Mouse (Mus musculus): ENCODE data around the gene 0610009B22Rik. TPM values are rescaled to one million over a fixed set of nuclear protein-coding genes. Genes with fewer than 3 reads are reported as not detected.
A peak's percentile ranks its signal among the peaks of the same experiment; 100 is the strongest.

0610009B22Rik gene
- polyA plus RNA-seq, 1 experiment from 2014 or later: 35.2 TPM

DNA sequence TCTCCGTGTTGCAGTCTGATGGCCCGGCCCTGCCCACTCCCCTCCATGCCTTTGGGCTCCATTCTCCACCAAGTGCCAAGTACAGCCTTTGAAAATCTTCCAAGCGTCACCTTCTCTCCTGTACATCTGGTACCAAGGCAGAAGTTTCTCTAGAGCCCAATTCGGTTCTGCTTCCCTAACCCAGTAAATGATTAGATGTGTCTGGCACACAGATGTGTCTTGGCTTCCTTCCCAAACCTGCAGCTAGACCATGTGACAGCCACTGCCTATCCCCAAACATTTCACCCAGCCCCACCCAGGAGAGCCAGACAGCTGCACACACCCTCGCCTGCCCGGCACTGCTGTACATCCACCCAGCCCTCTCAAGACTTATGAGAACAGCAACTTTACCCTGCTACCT lies 30.0 kb downstream of the 0610009B22Rik start:
- Histone ChIP-seq H3K9me3 (replicated peaks) (no peaks in the 10 kb centered on the region), H3K27ac (replicated peaks) (no peak overlapping the region), H3K4me1 (replicated peaks) (peaks cover 10% of the 10 kb centered on the region), H3K36me3 (replicated peaks) (no peaks in the 10 kb centered on the region), H3K9ac (no peak overlapping the region), H3K4me3 (replicated peaks) (no peak overlapping the region), H3K27me3 (no peaks in the 10 kb centered on the region), H3K4me2 (no peak overlapping the region)
- peak; percentile 44; the same call in 1 of the 2 replicates for ATAC-seq (ENCODE audit: insufficient read depth)
- 51% methylated on average over 6 of the region's 6 CpGs for WGBS (ENCODE audit: insufficient replicate concordance)

DNA sequence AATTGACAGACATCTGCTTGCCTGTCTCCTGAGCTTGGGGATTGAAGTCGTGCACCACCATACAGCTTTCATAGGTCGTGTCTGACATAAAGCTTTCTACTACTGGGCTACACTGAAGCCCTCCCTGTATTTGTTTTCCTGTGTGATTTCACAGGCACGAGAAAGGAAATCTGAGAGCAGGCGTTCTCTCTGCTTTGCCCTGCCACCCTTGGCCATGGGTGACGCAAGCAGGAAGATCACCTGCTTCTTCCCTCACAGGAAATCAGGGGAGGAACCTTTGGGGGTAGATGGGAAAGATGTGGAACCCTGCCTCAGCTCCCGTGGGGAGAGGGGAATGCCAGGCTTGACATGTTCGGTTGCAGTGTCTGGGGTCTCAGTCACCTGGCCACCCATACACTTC lies 30.4 kb downstream of the 0610009B22Rik start:
- Histone ChIP-seq H3K27me3 (no peaks in the 10 kb centered on the region), H3K27ac (replicated peaks) (no peak overlapping the region), H3K9ac (no peak overlapping the region), H3K4me2 (no peak overlapping the region), H3K4me3 (replicated peaks) (no peak overlapping the region), H3K36me3 (replicated peaks) (no peaks in the 10 kb centered on the region), H3K4me1 (replicated peaks) (peaks cover 10% of the 10 kb centered on the region), H3K9me3 (replicated peaks) (no peaks in the 10 kb centered on the region)
- 39% methylated on average over 7 of the region's 7 CpGs for whole genome bisulfite sequencing (ENCODE audit: insufficient replicate concordance)
- ATAC-seq (ENCODE audit: insufficient read depth): no peak

DNA sequence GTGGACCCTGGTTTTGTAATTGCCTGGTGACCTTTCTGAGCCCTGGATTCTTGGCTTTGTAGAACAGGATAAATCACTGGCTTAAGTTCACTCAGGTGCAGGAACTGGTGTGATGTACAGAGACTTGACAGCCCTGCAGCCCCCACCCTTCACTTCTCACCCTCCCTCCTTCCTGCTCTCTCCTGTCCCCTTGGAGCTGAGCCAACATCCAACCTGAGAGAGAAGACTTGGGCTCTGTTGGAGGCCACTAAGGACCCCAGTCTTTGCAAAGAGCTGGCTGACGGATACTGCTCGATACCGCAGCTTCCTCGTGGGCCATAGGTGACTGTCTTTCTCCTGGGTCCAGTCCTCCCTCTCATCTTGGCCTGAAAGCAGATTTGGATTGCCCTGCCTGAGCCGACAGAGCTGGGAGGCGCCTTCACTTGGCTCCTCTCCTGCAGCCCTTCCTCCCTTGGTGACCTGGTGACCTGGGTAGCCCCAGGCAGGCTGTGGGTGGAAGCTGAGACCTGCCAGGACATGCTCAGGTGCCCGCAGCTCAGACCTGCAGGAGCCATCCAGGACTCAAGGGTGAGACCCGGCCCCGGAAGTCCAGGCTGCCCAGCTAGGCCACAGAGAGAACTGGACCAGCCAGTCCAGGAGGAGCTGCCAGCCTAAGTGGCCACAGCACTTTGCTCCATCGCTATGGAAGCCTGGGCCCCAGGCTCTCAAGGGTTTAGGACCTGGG lies 31.7 kb downstream of the 0610009B22Rik start:
- no peak overlapping the region for H3K4me3 ChIP-seq (replicated peaks)
- no peak overlapping the region for H3K4me2 ChIP-seq
- 75% methylated on average over 10 of the region's 10 CpGs for WGBS (ENCODE audit: insufficient replicate concordance)
- H3K9me3 ChIP-seq (replicated peaks): no peaks in the 10 kb centered on the region
- no peak overlapping the region for H3K27ac ChIP-seq (replicated peaks)
- no peak for ATAC-seq (ENCODE audit: insufficient read depth)
- H3K4me1 ChIP-seq (replicated peaks): peaks cover 10% of the 10 kb centered on the region
- no peaks in the 10 kb centered on the region for H3K36me3 ChIP-seq (replicated peaks)
- no peak overlapping the region for H3K9ac ChIP-seq
- peaks cover 7% of the 10 kb centered on the region for H3K27me3 ChIP-seq

DNA sequence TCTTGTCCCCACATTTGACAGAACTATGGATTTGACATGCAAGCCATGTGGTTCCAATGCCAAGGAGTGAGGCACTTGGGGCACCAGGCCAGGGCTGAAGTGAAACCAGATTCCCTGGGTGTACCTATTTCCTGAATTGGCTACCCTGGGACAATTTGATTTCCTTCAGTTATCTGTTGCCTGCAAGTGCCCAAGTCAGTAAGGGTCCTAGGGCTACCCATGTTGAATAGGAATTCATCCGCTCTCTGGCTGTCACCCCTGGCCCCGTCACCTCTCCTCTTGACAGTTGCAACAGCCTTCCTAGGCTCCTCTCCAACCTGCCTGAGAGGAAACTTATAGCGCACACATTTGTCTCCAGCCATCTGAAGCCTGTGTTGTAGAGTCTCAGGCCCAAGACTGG lies 33.8 kb downstream of the 0610009B22Rik start:
- 73% methylated on average over 3 of the region's 3 CpGs for WGBS (ENCODE audit: insufficient replicate concordance)
- peaks cover 23% of the 10 kb centered on the region for H3K4me1 ChIP-seq (replicated peaks)
- no peaks in the 10 kb centered on the region for H3K36me3 ChIP-seq (replicated peaks)
- H3K4me3 ChIP-seq (replicated peaks): no peak overlapping the region
- H3K27me3 ChIP-seq: peaks cover 27% of the 10 kb centered on the region
- H3K9me3 ChIP-seq (replicated peaks): no peaks in the 10 kb centered on the region
- no peak overlapping the region for H3K27ac ChIP-seq (replicated peaks)
- no peak for ATAC-seq (ENCODE audit: insufficient read depth)
- no peak overlapping the region for H3K9ac ChIP-seq
- H3K4me2 ChIP-seq: no peak overlapping the region

DNA sequence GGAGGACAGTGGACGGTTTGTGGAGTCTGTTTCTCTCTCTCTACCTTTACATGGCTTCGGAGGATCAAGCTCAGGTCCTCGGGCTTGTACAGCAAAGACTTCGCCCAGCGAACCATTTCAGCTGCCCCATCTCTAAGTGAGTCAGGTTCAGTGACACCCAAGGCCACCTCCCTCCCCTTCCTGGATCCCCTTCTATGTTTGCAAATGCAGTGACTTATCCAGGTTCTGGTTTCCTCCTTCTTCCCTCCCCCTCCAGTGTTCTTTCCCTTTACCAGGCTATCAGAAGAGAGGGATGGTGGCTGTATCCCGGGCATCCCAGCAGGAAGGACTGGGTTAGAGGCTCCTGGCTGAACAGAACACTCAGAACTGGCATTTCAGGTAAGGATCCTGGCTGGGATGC lies 34.9 kb downstream of the 0610009B22Rik start:
- Histone ChIP-seq H3K4me3 (replicated peaks) (no peak overlapping the region), H3K36me3 (replicated peaks) (no peaks in the 10 kb centered on the region), H3K9me3 (replicated peaks) (no peaks in the 10 kb centered on the region), H3K9ac (no peak overlapping the region), H3K4me1 (replicated peaks) (peaks cover 26% of the 10 kb centered on the region), H3K4me2 (no peak overlapping the region), H3K27me3 (peaks cover 39% of the 10 kb centered on the region), H3K27ac (replicated peaks) (no peak overlapping the region)
- no peak for ATAC-seq (ENCODE audit: insufficient read depth)
- 61% methylated on average over 6 of the region's 6 CpGs for WGBS (ENCODE audit: insufficient replicate concordance)

DNA sequence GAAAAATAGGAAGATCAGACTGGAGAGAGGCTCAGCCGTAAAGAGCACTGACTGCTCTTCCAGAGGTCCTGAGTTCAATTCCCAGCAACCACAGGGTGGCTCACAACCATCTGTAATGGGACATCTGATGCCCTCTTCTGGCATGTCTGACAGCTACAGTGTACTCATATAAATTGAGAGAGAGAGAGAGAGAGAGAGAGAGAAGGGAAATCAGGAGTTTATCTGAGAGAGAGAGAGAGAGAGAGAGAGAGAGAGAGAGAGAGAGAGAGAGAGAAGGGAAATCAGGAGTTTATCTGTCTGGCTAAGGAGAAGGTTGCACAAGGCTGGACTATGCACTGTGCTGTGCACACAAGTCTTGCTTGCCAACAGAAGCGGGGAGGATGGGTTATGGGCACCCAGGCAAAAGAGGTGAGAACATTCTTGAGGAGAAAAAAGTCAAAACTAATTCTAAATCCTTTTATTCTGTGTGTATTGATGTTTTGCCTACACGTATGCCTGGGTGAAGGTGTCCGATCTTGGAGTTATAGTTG lies 35.7 kb downstream of the 0610009B22Rik start:
- Histone ChIP-seq H3K4me1 (replicated peaks) (peaks cover 25% of the 10 kb centered on the region), H3K27ac (replicated peaks) (no peak overlapping the region), H3K4me3 (replicated peaks) (no peak overlapping the region), H3K9ac (no peak overlapping the region), H3K9me3 (replicated peaks) (no peaks in the 10 kb centered on the region), H3K27me3 (peaks cover 47% of the 10 kb centered on the region), H3K4me2 (no peak overlapping the region), H3K36me3 (replicated peaks) (no peaks in the 10 kb centered on the region)
- 66% methylated on average over 4 of the region's 4 CpGs for WGBS (ENCODE audit: insufficient replicate concordance)
- ATAC-seq (ENCODE audit: insufficient read depth): no peak

DNA sequence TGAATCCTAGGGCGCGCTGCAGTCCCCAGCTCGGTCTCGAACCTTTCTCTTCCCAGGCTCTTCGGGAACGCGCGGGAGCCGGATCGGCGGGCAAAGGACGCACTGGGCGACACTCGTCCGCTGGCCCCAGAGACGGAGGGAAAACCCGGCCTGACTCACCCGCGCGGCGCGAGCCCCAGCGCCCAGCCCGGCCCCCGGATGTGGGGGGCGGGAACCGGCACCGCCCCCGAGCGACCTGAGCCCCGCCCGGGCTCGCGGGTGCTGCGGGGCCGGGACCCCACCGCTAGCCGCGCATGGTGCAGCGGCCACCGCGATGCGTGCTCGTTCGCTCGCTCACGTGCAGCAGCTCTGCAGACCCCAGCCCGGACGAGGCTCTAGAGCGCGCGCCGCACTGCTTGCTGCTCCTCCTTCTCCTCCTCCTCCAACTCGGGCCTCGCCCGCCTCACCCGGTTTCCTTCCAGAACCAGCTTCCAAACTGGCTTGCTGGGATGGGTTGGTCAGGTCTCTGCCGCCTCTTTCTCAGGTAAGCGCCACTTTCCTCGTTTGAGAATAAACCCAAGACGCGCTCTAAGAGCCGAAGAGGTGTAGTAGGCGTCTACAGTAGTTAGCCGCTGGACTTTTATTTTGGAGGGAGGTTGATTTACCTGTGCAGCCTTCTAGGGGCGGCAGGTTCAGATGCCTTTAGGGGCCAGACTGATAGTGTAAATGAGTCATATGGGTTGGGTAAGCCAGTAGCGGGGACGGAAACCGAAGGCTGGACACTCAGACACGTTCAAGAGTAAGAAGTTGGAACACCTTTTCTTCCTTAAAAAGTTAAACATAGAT lies 37.8 kb downstream of the 0610009B22Rik start, which contains the start of the genes N4bp3 and D930048N14Rik:
TSS of gene N4bp3 (minus strand) at position 152 of the 825 bp plus-strand sequence.
TSS of gene D930048N14Rik (plus strand) at position 264 of the 825 bp plus-strand sequence.
- 2% methylated on average over 70 of the region's 70 CpGs for WGBS (ENCODE audit: insufficient replicate concordance)
- peak; percentile 62 for ATAC-seq (ENCODE audit: insufficient read depth)

DNA sequence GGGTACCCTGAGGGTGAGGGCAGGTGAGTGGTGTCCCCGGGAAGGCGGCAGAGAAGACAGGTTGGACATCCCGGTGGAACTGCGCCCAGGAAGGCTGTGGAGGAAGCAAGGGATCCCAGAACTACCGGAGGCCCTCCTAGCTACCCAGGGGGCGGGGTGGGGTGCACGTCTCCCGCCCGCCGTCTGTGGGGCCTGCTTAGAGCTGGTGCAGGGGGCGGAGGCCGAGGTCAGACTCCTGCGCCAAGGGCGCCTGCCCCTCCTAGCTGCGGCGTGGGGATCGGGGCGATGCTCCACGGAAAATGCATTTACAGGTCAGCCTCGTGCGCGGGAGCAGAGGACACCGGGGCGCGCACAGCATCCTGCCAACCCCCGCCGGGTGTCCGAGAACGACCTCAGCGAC lies 38.4 kb downstream of the 0610009B22Rik start:
- Histone ChIP-seq H3K9me3 (replicated peaks) (no peaks in the 10 kb centered on the region), H3K27ac (replicated peaks) (no peak overlapping the region), H3K4me2 (peak overlapping the region; percentile 76), H3K4me1 (replicated peaks) (peaks cover 30% of the 10 kb centered on the region), H3K9ac (peak overlapping the region; percentile 49; the same call in 1 of the 2 replicates), H3K4me3 (replicated peaks) (peak overlapping the region; percentile 61), H3K27me3 (peaks cover 68% of the 10 kb centered on the region), H3K36me3 (replicated peaks) (no peaks in the 10 kb centered on the region)
- under 1% methylated on average over 30 of the region's 30 CpGs for WGBS (ENCODE audit: insufficient replicate concordance)
- peak; percentile 16; the same call in 1 of the 2 replicates for ATAC-seq (ENCODE audit: insufficient read depth)

More for the DNA sequence above, 37.8 kb downstream of the 0610009B22Rik start, which contains the start of the genes N4bp3 and D930048N14Rik:
- no peaks in the 10 kb centered on the region for H3K36me3 ChIP-seq (replicated peaks)
- H3K4me1 ChIP-seq (replicated peaks): peaks cover 30% of the 10 kb centered on the region
- peak within 1 kb of the TSS; percentile 76 for H3K4me2 ChIP-seq
- H3K27me3 ChIP-seq: peaks cover 63% of the 10 kb centered on the region
- no peak within 1 kb of the TSS for H3K27ac ChIP-seq (replicated peaks)
- H3K4me3 ChIP-seq (replicated peaks): peak within 1 kb of the TSS; percentile 61
- H3K9me3 ChIP-seq (replicated peaks): no peaks in the 10 kb centered on the region
- H3K9ac ChIP-seq: peak within 1 kb of the TSS; percentile 49; the same call in 1 of the 2 replicates

DNA sequence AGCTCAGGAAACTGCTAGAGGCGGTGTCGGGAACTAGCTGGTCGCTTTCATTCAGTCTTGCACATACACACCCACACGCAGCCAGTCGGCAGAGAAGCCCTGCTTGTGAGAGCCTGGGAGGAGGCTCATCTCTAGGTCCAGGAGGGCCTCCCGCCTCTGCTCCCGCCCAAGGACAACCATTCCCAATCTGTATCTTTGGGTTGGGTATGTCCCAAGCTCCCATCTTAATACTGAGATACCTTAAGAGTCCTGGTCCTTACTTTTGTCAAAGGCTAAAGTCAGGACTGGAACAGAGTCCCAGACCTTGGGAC lies 38.8 kb downstream of the 0610009B22Rik start:
- ATAC-seq (ENCODE audit: insufficient read depth): no peak
- Histone ChIP-seq H3K4me1 (replicated peaks) (peaks cover 30% of the 10 kb centered on the region), H3K4me2 (peak overlapping the region; percentile 76), H3K27ac (replicated peaks) (no peak overlapping the region), H3K27me3 (peaks cover 70% of the 10 kb centered on the region), H3K36me3 (replicated peaks) (no peaks in the 10 kb centered on the region), H3K9ac (peak overlapping the region; percentile 49; the same call in 1 of the 2 replicates), H3K9me3 (replicated peaks) (no peaks in the 10 kb centered on the region), H3K4me3 (replicated peaks) (peak overlapping the region; percentile 61)
- 2% methylated on average over 7 of the region's 7 CpGs for WGBS (ENCODE audit: insufficient replicate concordance)

DNA sequence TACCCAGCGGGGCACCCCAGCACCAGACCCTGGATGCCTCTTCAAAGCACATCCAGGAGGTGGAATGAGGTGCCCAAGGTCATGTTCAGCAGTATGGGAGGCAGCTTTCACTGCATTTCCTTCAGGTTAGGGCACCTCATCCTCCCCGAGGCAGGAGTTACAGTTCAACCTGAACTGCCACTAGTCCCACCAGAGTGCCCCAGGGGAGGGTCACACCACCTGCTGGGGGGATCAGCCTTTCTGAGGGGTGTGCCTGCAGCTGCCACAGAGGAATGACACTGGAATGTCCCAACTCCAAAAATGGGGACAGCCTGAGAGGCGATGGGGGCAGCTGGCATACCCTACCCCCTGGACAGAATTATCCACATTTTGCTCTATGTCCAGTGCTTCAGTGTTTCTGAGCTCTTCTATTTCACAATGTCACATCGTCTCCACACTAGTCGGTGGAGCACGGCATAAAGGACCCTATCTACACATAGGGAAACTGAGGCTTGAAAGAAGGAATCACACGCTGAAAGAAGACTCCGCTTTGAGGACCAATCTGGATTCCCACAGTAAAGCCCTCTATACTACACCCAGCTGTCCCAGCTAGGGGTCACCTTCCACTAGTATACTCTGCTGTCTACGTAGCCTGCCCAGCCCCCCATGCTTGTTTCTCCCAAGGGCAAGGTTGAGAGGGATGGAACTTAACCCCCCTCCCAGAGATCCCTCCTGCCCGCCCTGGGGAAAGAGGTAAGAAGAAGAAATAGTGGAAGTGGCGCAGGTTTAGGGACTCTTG lies 39.4 kb downstream of the 0610009B22Rik start:
- Histone ChIP-seq H3K27ac (replicated peaks) (no peak overlapping the region), H3K9ac (no peak overlapping the region), H3K9me3 (replicated peaks) (no peaks in the 10 kb centered on the region), H3K4me1 (replicated peaks) (peaks cover 30% of the 10 kb centered on the region), H3K4me3 (replicated peaks) (peak overlapping the region; percentile 61), H3K36me3 (replicated peaks) (no peaks in the 10 kb centered on the region), H3K27me3 (peaks cover 70% of the 10 kb centered on the region), H3K4me2 (peak overlapping the region; percentile 76)
- 31% methylated on average over 11 of the region's 11 CpGs for WGBS (ENCODE audit: insufficient replicate concordance)
- ATAC-seq (ENCODE audit: insufficient read depth): no peak
